Mouse (Mus musculus) myocyte (in vitro differentiated cells): ENCODE measurements around the gene Apaf1. TPM values are rescaled to one million over a fixed set of nuclear protein-coding genes. Genes with fewer than 3 reads are reported as not detected.

ENCODE experiments used
- H3K27me3 ChIP-seq: one replicate; pipeline ENCODE4 v1.6.1; 2011; ENCODE audit not compliant: control insufficient read depth, insufficient read depth, insufficient read length
- H3K36me3 ChIP-seq: one replicate; pipeline ENCODE4 v1.6.1; 2011; ENCODE audit not compliant: control insufficient read depth, insufficient read depth
- H3K4me2 ChIP-seq: one replicate; pipeline ENCODE4 v1.6.1; 2011; ENCODE audit warnings: low read depth, control low read depth
- H3K4me3 ChIP-seq: one replicate; pipeline ENCODE4 v1.5.1; 2011; ENCODE audit warnings: mild to moderate bottlenecking, control low read depth, moderate library complexity
- H3K79me2 ChIP-seq: one replicate; pipeline ENCODE4 v1.6.1; 2011; ENCODE audit not compliant: control insufficient read depth, insufficient read depth
- H3ac ChIP-seq: one replicate; pipeline ENCODE4 v1.6.1; 2011; ENCODE audit not compliant: control insufficient read depth, insufficient read length
- CEBPB ChIP-seq: IDR thresholded peaks from 2 replicates; pipeline ENCODE4 v1.6.1; 2011; ENCODE audit warnings: mild to moderate bottlenecking, moderate library complexity; ENCODE audit not compliant: poor library complexity, insufficient read depth, severe bottlenecking
- E2F4 ChIP-seq: IDR thresholded peaks from one replicate; pipeline ENCODE4 v1.6.1; 2011; ENCODE audit warnings: mild to moderate bottlenecking, control low read depth, moderate library complexity; ENCODE audit not compliant: insufficient read depth
- MAX ChIP-seq: IDR thresholded peaks from one replicate; pipeline ENCODE4 v1.6.1; 2011; ENCODE audit warnings: low read depth, mild to moderate bottlenecking, control low read depth
- MYOD1 ChIP-seq, 3 experiments: IDR thresholded peaks; one replicate each; pipeline ENCODE4 v1.6.1; 2011; ENCODE audit warnings: control low read depth in 2 of 3, low read depth in 2 of 3, mild to moderate bottlenecking in 2 of 3, moderate library complexity in 1 of 3; ENCODE audit not compliant: insufficient read length in 2 of 3, control insufficient read depth in 1 of 3
- MYOG ChIP-seq, 3 experiments: IDR thresholded peaks; one replicate each; pipeline ENCODE4 v1.6.1; 2011; ENCODE audit warnings: control low read depth in 2 of 3, low read depth in 2 of 3, mild to moderate bottlenecking in 2 of 3; ENCODE audit not compliant: insufficient read length in 2 of 3, control insufficient read depth in 1 of 3, insufficient read depth in 1 of 3
- POLR2A ChIP-seq: IDR thresholded peaks from one replicate; pipeline ENCODE4 v1.6.1; 2011; ENCODE audit warnings: low read depth, mild to moderate bottlenecking, control low read depth, moderate library complexity; ENCODE audit not compliant: insufficient read length
- POLR2AphosphoS2 ChIP-seq: IDR thresholded peaks from one replicate; pipeline ENCODE4 v1.6.1; 2011; ENCODE audit warnings: low read depth, control low read depth; ENCODE audit not compliant: insufficient read length
- REST ChIP-seq: IDR thresholded peaks from one replicate; pipeline ENCODE4 v1.6.1; 2011; ENCODE audit warnings: mild to moderate bottlenecking, control low read depth, moderate library complexity; ENCODE audit not compliant: insufficient read depth, insufficient read length
- SRF ChIP-seq: IDR thresholded peaks from one replicate; pipeline ENCODE4 v1.6.1; 2011; ENCODE audit warnings: low read depth; ENCODE audit not compliant: control insufficient read depth, insufficient read length
- TCF12 ChIP-seq: IDR thresholded peaks from one replicate; pipeline ENCODE4 v1.6.1; 2011; ENCODE audit warnings: mild to moderate bottlenecking, control low read depth; ENCODE audit not compliant: poor library complexity, insufficient read depth, severe bottlenecking
- TCF3 ChIP-seq: IDR thresholded peaks from one replicate; pipeline ENCODE4 v1.6.1; 2011; ENCODE audit warnings: low read depth, control low read depth; ENCODE audit not compliant: insufficient read length
- USF1 ChIP-seq: IDR thresholded peaks from one replicate; pipeline ENCODE4 v1.6.1; 2011; ENCODE audit warnings: low read depth, mild to moderate bottlenecking, control low read depth, moderate library complexity
- polyA plus RNA-seq: library from polyadenylated mRNA; unstranded; fragments of >200 nt; fragmentation: generic; extraction: Trizol; gene quantifications from one replicate; pipeline ENCODE4 v1.2.1, GENCODE M21; 2012; ENCODE audit warnings: missing spikeins

Apaf1 gene
- polyA plus RNA-seq, 1 experiment: 4.3 TPM

- Histone ChIP-seq H3K4me2 (peak overlapping the region; percentile 90), H3K27me3 (no peaks in the 10 kb centered on the region), H3K36me3 (peaks cover 42% of the 10 kb centered on the region), H3K79me2 (peaks cover 39% of the 10 kb centered on the region), H3K4me3 (peak overlapping the region; percentile 80), H3ac (peak overlapping the region; percentile 71)
- TF ChIP-seq TCF12 (no peak), MYOG (IDR thresholded peaks at IDR 0.05; ENCODE audit: control insufficient read depth in 1 of 3, insufficient read depth in 1 of 3, insufficient read length in 2 of 3, low read depth in 2 of 3) (no peak), MYOD1 (IDR thresholded peaks at IDR 0.05; ENCODE audit: control insufficient read depth in 1 of 3, insufficient read length in 2 of 3, low read depth in 2 of 3) (no peak), E2F4 (no peak), MAX (no peak), SRF (no peak), USF1 (no peak), POLR2A (no peak)
Measured at GRCm38 (mm10) chr10:91122646-91123045, 40.1 kb upstream of the Apaf1 start.

DNA sequence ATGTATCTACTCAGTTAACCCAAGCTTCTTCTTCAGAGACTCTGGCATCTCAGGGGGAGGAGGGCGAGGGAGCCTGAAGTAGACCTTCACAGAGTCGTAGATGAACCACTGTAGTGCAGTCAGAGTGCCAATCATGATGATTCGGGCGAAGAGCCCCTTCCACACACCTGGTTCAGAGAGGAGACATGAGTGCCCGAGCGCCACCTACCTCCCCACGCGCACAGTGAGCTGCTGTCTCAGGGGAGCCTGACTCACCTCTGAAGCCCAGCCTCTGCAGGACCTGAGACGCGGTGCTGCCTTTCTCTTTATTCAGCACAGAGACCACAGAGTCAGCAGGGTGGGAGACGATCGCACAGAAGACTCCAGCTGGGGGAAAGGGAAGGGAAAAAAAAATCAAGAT, 34.4 kb upstream of the Apaf1 start:
- no peak overlapping the region for H3K4me2 ChIP-seq
- H3K36me3 ChIP-seq: peaks cover 89% of the 10 kb centered on the region
- no peaks in the 10 kb centered on the region for H3K27me3 ChIP-seq
- H3ac ChIP-seq: no peak overlapping the region
- no peak overlapping the region for H3K4me3 ChIP-seq
- peaks cover 22% of the 10 kb centered on the region for H3K79me2 ChIP-seq
- TF ChIP-seq USF1 (no peak), POLR2A (peak; percentile 13)

DNA sequence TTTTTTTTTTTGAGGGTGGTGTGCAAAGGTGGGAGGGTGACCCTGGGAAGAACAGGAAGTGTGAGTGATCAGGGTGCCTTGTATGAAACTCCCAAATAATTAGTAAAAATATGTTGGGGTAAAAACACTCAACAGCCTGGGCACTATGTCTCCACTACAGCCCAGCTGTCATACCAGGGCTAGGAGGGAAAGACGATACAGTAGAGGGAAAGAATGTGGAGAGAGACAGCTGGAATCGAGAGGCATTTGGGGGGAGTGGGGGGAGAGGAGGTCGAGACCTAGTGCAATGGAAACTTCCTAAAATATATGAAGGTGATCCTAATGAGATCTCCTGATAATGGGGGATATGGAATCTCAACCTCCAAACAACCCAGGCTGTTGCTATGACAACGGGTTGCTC, 27.3 kb upstream of the Apaf1 start:
- no peaks in the 10 kb centered on the region for H3K79me2 ChIP-seq
- TF ChIP-seq REST: no peak
- TF ChIP-seq POLR2AphosphoS2: no peak
- peak; percentile 18 for TF ChIP-seq TCF12
- TF ChIP-seq TCF3: no peak
- TF ChIP-seq MYOD1 (IDR thresholded peaks at IDR 0.05; ENCODE audit: control insufficient read depth in 1 of 3, insufficient read length in 2 of 3, low read depth in 2 of 3): peak in 2 of 3 experiments; percentile 61 to 62
- TF ChIP-seq E2F4: no peak
- TF ChIP-seq MYOG (IDR thresholded peaks at IDR 0.05; ENCODE audit: control insufficient read depth in 1 of 3, insufficient read depth in 1 of 3, insufficient read length in 2 of 3, low read depth in 2 of 3): peak in 1 of 3 experiments; percentile 58
- H3ac ChIP-seq: no peak overlapping the region
- peaks cover 22% of the 10 kb centered on the region for H3K36me3 ChIP-seq
- H3K4me2 ChIP-seq: peak overlapping the region; percentile 48
- no peak overlapping the region for H3K4me3 ChIP-seq
- H3K27me3 ChIP-seq: no peaks in the 10 kb centered on the region

- H3K4me2 ChIP-seq: no peak overlapping the region
- H3K79me2 ChIP-seq: no peaks in the 10 kb centered on the region
- no peak overlapping the region for H3K4me3 ChIP-seq
- H3ac ChIP-seq: no peak overlapping the region
- TF ChIP-seq TCF3: no peak
- TF ChIP-seq TCF12: no peak
- no peak for TF ChIP-seq POLR2AphosphoS2
- TF ChIP-seq MYOD1 (IDR thresholded peaks at IDR 0.05; ENCODE audit: control insufficient read depth in 1 of 3, insufficient read length in 2 of 3, low read depth in 2 of 3): no peak
- TF ChIP-seq MYOG (IDR thresholded peaks at IDR 0.05; ENCODE audit: control insufficient read depth in 1 of 3, insufficient read depth in 1 of 3, insufficient read length in 2 of 3, low read depth in 2 of 3): no peak
- TF ChIP-seq SRF: no peak
- no peak for TF ChIP-seq CEBPB
- TF ChIP-seq E2F4: no peak
- no peak for TF ChIP-seq USF1
- TF ChIP-seq MAX: no peak
- TF ChIP-seq POLR2A: no peak
- TF ChIP-seq REST: no peak
- H3K27me3 ChIP-seq: no peaks in the 10 kb centered on the region
- peaks cover 3% of the 10 kb centered on the region for H3K36me3 ChIP-seq
Measured at GRCm38 (mm10) chr10:91105981-91106380, 23.4 kb upstream of the Apaf1 start.

GRCm38 (mm10) chr10:91102799-91103590, 20.4 kb upstream of the Apaf1 start:
- TF ChIP-seq POLR2A (no peak), POLR2AphosphoS2 (no peak), SRF (no peak), TCF12 (no peak), MYOG (IDR thresholded peaks at IDR 0.05; ENCODE audit: control insufficient read depth in 1 of 3, insufficient read depth in 1 of 3, insufficient read length in 2 of 3, low read depth in 2 of 3) (peak in 1 of 3 experiments; percentile 33), TCF3 (no peak), MYOD1 (IDR thresholded peaks at IDR 0.05; ENCODE audit: control insufficient read depth in 1 of 3, insufficient read length in 2 of 3, low read depth in 2 of 3) (no peak), MAX (no peak)
- H3ac ChIP-seq: no peak overlapping the region
- H3K4me3 ChIP-seq: no peak overlapping the region
- no peak overlapping the region for H3K4me2 ChIP-seq
- peaks cover 3% of the 10 kb centered on the region for H3K36me3 ChIP-seq
- H3K79me2 ChIP-seq: no peaks in the 10 kb centered on the region
- H3K27me3 ChIP-seq: no peaks in the 10 kb centered on the region
